Mouse (Mus musculus) cerebellum, postnatal 10 days (tissue): ENCODE measurements around the gene Phykpl.

Source experiments
- DNase-seq, 2 experiments: peaks; one replicate each; pipeline ENCODE4 v3.0.0; 2021; ENCODE audit warnings: mixed read lengths in 2 of 2

Gene Phykpl

DNA sequence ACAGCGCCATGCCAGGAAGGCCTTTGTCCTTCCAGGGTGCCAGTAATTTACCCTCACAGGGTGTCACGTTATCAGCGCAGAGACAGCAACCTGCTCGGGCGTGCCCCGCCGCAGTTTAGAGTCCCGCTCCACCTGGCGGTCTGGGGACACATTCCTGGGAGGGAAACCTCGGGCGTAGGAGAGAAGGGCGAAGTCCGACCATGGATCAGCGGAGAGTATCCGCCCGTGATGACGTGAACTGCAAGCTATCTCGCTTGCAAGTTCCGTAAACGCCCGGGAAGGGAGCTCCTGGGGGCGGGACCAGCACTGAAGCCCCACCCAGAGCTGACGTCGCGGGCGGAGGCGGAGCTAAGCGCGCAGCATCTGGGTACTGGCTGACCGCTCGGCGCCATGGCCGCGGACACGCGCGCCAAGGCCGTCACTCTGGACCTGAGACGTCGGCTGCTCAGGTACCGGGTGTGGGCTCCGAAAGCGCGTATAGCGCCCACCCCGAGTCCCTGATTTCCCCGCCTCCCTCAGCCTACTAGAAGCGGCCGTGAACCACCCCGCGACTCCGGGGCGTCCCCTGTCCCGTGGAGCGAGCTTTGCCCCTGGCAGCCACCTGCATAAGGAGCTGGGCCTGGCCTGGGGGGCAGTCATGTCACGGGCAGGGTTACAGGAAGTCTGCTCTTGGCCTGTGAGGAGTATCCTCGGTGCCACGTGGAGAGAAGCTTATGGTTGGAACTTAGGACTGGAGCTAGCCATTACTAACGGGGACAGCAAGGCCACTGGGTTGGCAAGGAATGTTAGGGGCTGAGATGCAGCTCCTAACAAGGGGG, at the start of gene Phykpl:
Phykpl (plus strand) TSS at position 327 of the 818 bp plus-strand sequence.
- DNase-seq, result peak; percentile 98 to 99

DNA sequence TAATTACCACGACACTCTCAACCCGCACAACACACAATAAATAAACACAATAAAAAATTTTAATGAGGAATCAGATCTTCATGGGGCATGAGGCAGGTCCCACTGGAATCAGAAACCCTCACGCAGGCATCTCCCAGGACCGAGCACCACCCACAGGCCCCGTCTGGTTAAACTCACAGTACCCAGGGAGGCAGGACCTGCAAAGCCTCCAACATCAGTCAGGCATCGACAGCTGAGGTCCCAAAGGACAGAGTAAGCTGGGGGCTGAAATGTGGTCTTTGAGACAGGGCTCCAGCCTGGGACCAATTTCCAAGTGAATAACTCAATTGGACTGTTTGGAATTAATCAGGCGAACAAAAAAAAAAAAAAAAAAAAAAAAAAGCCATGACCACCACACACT, 46.2 kb upstream of the Phykpl start:
- no peak for DNase-seq

DNA sequence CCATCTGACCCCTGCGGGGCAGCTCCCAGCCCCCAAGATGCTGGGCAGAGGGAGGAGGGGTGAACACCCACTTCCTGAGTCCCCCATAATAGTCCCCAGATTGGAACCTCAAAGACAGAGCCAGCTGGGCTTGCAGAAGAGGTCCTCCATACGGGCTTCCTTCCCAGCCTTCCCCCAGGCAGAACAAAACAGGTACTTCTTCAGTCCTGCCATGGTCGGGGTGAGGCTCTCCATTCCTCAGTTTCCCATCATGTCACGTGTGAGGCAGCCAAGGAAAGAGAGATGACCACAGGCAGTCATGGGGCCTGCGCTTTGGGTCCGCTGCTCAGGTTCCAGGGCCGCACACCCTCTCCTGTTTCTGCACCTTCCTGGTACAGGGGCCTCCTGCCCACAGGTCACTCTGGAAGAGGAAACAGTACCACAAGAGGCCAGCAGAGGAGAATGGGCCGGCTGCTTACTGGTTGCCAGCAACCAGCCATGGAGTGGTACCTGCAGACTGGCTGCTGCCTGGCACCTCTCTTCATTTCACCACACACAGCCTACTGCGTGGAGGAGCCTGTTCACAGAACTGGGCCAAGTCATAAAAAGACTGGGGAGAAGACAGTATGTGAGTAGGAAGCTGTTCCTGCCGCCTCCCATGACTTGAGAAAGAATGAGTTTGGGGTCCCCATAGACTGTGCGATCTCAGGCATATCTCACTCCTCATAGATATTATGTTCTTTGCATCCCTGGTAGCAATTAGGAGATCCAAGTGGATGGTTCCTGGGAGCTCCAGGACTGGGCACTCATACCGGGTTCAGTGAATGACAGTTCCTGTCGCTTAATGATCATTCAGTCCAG, 45.4 kb upstream of the Phykpl start:
- peak in 1 of 2 experiments; percentile 32 for DNase-seq

DNA sequence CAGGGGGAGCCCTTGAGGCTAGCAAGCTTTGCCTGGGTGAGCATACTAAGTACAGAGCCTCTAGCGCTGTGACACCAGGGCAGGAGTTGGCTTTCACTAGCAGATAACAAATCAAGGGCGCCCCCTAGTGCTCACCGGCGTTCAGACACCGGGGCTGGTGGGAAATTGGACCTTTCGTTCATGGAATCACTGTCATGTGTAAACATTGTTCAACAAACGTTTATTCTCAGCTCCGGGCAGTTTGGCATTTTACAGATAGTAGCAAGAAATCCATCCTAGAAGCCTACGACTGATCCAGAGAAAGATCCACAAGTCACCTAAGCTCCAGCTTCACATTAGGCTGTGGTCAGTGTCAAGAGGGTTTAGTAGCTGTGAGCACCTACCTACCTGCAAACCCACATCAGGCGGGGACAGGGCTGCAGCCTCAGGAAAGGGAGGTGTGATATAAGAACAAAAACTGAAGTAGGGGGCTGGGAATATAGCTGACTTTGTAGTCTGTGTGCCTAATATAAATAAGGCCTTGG, 44.7 kb upstream of the Phykpl start:
- peak; percentile 99 to 100 for DNase-seq

DNA sequence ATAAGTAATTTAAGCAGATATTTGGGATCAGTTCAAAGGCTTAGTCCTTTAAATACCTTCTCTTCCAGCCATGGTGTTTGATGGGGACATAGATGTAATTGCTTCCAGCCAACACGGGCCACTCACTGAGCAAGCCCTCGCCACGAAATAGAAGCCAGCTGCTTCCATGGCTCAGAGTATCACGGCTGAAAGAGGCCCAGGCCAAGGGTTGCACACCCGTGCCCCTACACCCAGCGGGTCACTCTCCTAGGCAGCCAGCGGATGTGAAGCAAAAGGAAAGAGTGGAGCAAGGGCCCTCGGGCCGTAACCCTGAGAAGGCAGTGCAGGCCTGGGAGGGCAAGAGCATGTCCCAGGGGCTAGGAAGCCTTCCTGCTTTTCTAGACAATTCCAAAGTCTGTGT, 42.1 kb upstream of the Phykpl start:
- DNase-seq, result no peak

- DNase-seq, result no peak
Measured at GRCm38 (mm10) chr11:51543487-51544050, 41.0 kb upstream of the Phykpl start.

- no peak for DNase-seq
Measured at GRCm38 (mm10) chr11:51544413-51544812, 40.1 kb upstream of the Phykpl start.

DNA sequence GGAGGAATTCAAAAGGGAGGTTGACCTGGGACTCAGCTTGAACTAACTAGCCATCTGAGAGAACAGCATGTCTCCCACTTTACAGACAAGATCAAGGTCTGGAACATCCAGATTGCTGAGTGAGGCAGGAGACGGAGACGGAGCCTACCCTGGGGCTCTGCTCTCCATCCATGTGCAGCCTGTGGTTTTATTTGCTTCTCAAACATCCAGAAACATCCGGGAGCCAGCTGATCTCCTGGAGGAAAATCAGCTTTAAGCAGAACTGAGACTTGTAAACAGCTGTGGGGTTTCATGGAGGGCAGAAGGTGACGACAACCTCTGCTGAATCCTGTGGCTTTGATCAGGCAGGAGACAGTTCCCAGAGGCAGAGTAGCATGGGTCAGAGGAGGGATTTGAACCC, 38.7 kb upstream of the Phykpl start:
- DNase-seq, result no peak

DNA sequence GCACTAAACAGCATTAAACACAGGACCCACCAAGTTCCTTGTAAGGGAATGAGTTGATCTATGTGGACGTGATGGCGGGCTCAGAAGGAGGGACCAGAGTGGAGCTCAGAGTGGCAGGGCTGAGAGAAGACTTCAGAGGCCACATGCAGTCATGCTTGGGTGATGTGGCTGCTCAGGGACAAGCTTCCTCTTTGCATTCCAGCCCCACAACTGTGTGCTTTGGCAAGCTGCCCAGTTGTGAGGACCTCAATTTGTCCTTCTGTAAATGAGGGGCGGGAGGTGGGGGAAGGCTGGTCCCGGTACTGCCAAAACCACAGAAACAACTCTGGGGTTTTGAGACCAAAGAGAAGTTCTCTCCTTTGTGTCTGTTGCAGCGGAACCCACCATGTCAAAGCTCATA, 33.3 kb upstream of the Phykpl start:
- peak; percentile 20 to 27 for DNase-seq

DNA sequence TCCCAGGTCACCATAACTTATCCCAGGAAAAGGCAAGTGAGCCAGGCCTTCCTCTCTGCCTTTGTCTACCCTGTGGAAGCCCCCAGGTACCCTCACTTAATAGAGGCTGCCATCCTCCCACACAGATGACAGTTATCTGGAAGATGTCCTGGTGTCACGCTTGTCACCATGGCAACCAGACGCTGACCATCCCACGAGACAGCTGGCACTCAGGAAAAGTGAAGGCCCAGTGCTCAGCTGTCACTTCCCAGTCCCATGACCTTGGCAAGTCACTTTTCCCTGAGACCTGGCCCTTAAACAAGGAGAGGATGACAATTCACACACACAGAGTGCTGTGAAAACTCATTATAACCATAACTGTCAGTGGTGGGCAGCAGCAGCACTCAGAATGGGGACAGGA, 32.5 kb upstream of the Phykpl start:
- peak; percentile 31 to 43 for DNase-seq

GRCm38 (mm10) chr11:51554590-51554989, 30.0 kb upstream of the Phykpl start:
- no peak for DNase-seq

GRCm38 (mm10) chr11:51555066-51555465, 29.5 kb upstream of the Phykpl start:
- DNase-seq, result no peak

GRCm38 (mm10) chr11:51563276-51563675, 21.3 kb upstream of the Phykpl start:
- DNase-seq, result no peak

DNA sequence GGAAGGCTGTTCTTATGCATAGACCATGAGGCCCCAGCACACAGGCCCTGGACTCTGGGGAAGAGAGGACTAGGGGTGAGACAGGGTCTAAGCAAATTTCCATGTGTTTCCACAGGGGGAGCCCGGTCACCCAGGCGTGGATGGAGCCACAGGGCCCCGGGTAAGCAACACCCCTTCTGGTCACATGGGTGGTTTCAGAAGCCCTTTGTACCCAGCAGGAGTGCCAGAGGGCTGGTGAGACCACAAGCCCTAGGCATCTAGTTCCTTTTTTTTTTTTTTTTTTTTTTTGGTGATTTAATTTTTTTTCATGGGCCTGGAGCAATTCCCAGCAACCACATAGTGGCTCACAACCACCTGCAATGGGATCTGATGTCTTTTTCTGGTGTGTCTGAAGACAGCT, 19.5 kb upstream of the Phykpl start:
- no peak for DNase-seq

GRCm38 (mm10) chr11:51565951-51566350, 18.6 kb upstream of the Phykpl start:
- no peak for DNase-seq

DNA sequence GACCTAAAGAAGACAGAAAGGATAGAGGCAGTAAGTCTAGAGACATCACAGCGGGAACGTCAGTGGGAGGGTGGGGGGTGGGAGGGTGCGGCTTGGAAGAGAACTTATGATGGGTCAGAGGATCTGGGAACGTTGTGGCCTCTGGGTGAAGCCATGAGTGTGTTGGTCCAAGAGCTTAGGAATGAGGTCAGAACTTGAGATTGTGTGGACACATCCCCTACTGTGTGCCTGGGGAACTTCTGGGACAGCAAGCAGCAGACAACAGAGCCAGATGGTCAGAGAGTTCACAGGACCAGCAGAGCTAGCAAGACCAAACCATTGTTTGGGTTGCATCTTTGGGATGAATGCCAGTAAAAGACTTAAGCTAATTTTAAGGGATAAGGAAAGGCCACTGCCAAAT, 15.8 kb upstream of the Phykpl start:
- DNase-seq, result no peak

DNA sequence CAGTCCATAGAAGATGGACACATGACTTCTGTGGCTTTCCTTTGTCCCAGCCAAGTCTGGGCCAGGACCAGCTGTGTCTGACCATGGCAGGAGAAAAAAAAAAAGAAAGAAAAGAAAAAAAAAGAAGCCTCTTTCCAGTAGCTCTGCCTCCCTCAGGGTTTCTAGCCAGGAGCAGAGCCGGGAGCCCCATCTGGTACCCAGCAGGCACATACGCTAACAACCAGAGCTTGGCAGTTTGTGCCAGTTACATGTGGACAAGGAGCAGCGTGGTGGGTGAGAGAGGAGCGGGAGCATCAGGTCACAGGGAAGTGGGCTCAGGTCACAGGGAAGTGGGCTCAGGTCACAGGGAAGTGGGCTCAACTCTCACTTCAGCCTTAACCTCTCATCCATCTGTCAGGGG, 8.1 kb upstream of the Phykpl start:
- peak; percentile 63 to 77 for DNase-seq

GRCm38 (mm10) chr11:51577587-51577986, 7.0 kb upstream of the Phykpl start:
- no peak for DNase-seq

GRCm38 (mm10) chr11:51579024-51579423, 5.5 kb upstream of the Phykpl start:
- no peak for DNase-seq

DNA sequence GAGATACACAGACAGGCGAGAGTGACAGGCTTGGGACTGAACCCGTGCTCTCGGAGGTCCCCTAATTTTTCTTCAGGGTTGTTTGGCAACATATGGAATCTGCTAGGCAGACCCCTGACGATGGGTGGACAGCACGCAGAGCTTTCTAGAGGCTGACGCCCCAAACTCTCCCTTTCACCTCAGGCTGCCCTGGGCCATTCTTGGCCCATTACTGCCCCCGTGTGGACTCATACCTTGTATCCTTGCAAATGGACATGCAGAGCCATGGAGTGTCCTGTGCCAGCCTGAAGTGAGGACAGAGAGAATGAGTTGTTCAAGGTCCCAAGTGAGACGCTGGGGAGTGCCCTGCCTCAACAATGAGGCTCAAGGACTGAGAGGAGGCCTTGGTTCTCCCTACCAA, 1.8 kb upstream of the Phykpl start:
- DNase-seq, result peak; percentile 89

GRCm38 (mm10) chr11:51584057-51584430, 513 bp upstream of the Phykpl start:
- DNase-seq, result peak in 1 of 2 experiments; percentile 34

DNA sequence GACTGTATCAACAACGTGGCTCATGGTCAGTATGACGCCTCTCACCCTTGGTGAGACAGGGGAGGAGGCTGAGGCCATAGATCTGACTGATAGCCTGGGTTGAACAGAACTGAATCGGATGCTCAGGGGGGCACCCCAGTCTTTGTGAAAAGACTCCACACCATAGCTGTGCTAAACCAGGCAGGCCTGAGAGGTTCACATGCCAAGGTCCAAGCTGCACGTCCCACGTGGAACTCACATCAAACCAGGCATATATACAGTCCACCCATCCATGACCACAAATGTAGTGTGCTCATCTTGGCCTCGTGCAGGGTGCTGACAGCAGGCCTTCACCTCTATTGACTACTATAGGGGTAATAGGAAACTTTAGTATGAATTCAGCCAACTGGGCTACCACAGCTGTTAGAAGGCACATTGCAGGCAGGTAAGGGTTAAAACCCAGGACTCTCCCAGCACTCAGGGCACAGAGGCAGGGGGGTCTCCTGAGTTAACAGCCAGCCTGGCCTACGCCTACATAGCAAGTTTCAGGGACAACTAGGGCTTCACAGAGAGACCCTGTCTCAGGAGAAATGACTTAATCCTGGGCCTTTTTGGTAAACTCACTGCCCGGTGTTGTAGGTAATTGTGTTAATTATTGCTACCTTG, 1.2 kb downstream of the Phykpl start:
- no peak for DNase-seq

GRCm38 (mm10) chr11:51586411-51586810, 1.9 kb downstream of the Phykpl start:
- DNase-seq, result no peak
